Mouse (Mus musculus) hindbrain, embryonic 11.5 days (tissue): ENCODE results near the gene Vamp4. TPM values are rescaled to one million over a fixed set of nuclear protein-coding genes. Genes with fewer than 3 reads are reported as not detected.
A peak's percentile ranks its signal among the peaks of the same experiment; 100 is the strongest.

Source experiments
- ATAC-seq: fragments of 200-750 bp; cut with Nextera tagmentation; 2 replicates; pipeline ENCODE4 v1.8.0; 2017; ENCODE audit warnings: mild to moderate bottlenecking, moderate TSS enrichment, moderate library complexity; ENCODE audit not compliant: low FRiP score
- DNase-seq: peaks from one replicate; pipeline ENCODE4 v3.0.0-alpha.2; 2015; ENCODE audit warnings: low spot score
- H3K27ac ChIP-seq: fragments of 300-500 bp; sonication (generic); 2 replicates; pipeline ENCODE4 v1.5.1; 2014; ENCODE audit warnings: mild to moderate bottlenecking, low read depth, low read length
- H3K27me3 ChIP-seq: fragments of 300-500 bp; sonication (generic); 2 replicates; pipeline ENCODE4 v1.6.1; 2014; ENCODE audit warnings: mild to moderate bottlenecking, low read length, moderate library complexity, mixed read lengths; ENCODE audit not compliant: control insufficient read depth, insufficient read depth
- H3K36me3 ChIP-seq: fragments of 300-500 bp; sonication (generic); 2 replicates; pipeline ENCODE4 v1.6.1; 2014; ENCODE audit warnings: mild to moderate bottlenecking, low read length, moderate library complexity, mixed read lengths; ENCODE audit not compliant: control insufficient read depth, insufficient read depth
- H3K4me1 ChIP-seq: fragments of 300-500 bp; sonication (generic); replicated peaks from 2 replicates; pipeline ENCODE4 v1.6.1; 2014; ENCODE audit warnings: low read length, mixed read lengths; ENCODE audit not compliant: control insufficient read depth, insufficient read depth
- H3K4me2 ChIP-seq: fragments of 300-500 bp; sonication (generic); replicated peaks from 2 replicates; pipeline ENCODE4 v1.6.1; 2014; ENCODE audit warnings: mild to moderate bottlenecking, low read depth, low read length
- H3K4me3 ChIP-seq: fragments of 300-500 bp; sonication (generic); 2 replicates; pipeline ENCODE4 v1.5.1; 2014; ENCODE audit warnings: low read depth, low read length
- H3K9ac ChIP-seq: fragments of 300-500 bp; sonication (generic); 2 replicates; pipeline ENCODE4 v1.6.1; 2014; ENCODE audit warnings: low read depth, low read length
- H3K9me3 ChIP-seq: fragments of 300-500 bp; sonication (generic); 2 replicates; pipeline ENCODE4 v1.6.1; 2016; ENCODE audit warnings: low read length; ENCODE audit not compliant: control insufficient read depth
- WGBS: fragments of 180-500 bp; shearing (Covaris S2); extraction: QIAGEN DNeasy Blood & Tissue Kit; methylation state at CpG from one replicate; pipeline ENCODE4 v1.1.7; 2014; 5-methylcytosine and 5-hydroxymethylcytosine counted together
- polyA plus RNA-seq: library from polyadenylated mRNA; unstranded; fragments of >200 nt; fragmentation: Nextera tagmentation; extraction: Ambion mirVana; gene quantifications from 2 replicates; pipeline ENCODE4 v1.2.1, GENCODE M21; 2014

Gene Vamp4
- polyA plus RNA-seq, 1 experiment from 2014 or later = 71.8 TPM

- peak; percentile 99 for ATAC-seq
- no peaks in the 10 kb centered on the region for H3K27me3 ChIP-seq
- under 1% methylated on average over 52 of the region's 52 CpGs for WGBS
- peak within 1 kb of the TSS; percentile 44 for H3K4me3 ChIP-seq
- peaks cover 4% of the 10 kb centered on the region; the same call in 1 of the 2 replicates for H3K4me1 ChIP-seq
- peak within 1 kb of the TSS; percentile 54 for H3K9ac ChIP-seq
- DNase-seq = peak; percentile 99
- H3K4me2 ChIP-seq = peak within 1 kb of the TSS; percentile 71
- 0 out of 2 replicates have a peak, but pooled peaks cover 2% of the 10 kb centered on the region for H3K36me3 ChIP-seq
- H3K9me3 ChIP-seq = no peaks in the 10 kb centered on the region
- H3K27ac ChIP-seq = peak within 1 kb of the TSS; percentile 67; the same call in 1 of the 2 replicates
Observed at GRCm38 (mm10) chr1:162548016-162548916, 22.0 kb upstream of the Vamp4 start, which contains the start of gene Mettl13. TSS of gene Mettl13 (minus strand) at chr1:162548551.

DNA sequence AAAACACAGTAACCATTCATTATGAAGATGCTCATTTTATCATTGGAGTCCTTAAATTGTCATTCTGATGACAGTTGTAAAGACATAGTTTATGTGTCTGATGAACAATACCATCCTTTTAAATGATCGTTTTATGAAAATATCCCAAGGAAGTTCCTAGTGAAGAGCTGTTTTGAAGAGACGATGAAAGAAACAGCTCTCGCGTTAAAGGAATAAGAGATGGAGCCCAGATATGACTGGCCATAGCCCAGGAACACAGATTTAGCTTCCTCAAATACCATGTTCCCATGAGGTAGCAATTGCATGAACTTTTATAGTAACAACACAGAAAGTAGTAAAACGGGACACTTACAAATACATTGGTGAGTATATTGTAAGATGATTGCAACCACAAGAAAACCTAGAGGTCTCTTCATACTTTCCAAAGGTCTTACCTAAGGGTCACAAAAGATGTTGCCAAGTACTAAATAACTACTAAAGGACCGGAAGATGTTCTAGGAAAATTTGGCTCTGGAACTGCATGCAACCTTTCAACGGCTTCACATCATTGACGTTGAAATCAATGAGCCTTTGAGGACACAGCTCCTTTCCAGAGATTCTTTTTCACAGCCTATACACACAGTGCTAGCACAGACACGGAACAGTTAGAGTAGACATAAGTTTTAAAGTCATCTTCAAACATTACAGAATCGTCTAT lies 21.2 kb upstream of the Vamp4 start:
- Histone ChIP-seq H3K9ac (peak overlapping the region; percentile 52; the same call in 1 of the 2 replicates), H3K4me2 (peak overlapping the region; percentile 71), H3K9me3 (no peaks in the 10 kb centered on the region), H3K36me3 (0 out of 2 replicates have a peak, but pooled peaks cover 1% of the 10 kb centered on the region), H3K4me1 (peaks cover 4% of the 10 kb centered on the region; the same call in 1 of the 2 replicates), H3K27ac (peak overlapping the region; percentile 67; the same call in 1 of the 2 replicates), H3K27me3 (no peaks in the 10 kb centered on the region), H3K4me3 (peak overlapping the region; percentile 44)
- ATAC-seq (peak; percentile 6; the same call in 1 of the 2 replicates), DNase-seq (no peak)
- 75% methylated on average over 10 of the region's 10 CpGs for WGBS

DNA sequence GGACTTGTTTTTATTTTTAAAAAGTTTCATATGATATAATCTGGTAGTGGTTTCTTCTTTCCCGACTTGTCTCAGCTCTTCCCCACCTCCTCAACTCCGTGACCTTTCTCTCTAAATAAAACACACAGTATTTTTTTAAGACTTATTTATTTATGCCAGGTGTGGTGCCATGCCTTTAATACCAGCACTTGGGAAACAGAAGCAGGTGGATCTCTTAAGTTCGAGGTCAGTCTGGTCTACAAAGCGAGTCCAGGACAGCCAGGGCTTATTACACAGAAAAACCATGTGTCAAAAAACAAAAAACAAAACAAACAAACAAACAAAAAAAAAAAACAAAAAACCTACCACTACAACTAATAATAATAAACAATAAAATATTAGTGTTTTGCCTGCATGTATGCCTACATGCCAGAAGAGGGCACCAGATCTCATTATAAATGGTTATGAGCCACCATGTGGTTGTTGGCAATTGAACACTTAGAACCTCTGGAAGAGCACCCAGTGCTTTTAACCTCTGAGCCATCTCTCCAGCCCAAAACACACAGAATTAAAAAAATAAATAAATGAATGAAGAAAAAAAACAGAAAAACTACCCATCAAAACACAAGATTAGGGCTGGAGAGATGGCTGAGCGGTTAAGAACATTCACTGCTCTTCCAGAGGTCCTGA lies 20.6 kb upstream of the Vamp4 start:
- Histone ChIP-seq H3K36me3 (no peaks in the 10 kb centered on the region), H3K4me1 (peaks cover 4% of the 10 kb centered on the region; the same call in 1 of the 2 replicates), H3K9me3 (no peaks in the 10 kb centered on the region), H3K27ac (no peak overlapping the region), H3K4me2 (no peak overlapping the region), H3K9ac (no peak overlapping the region), H3K27me3 (no peaks in the 10 kb centered on the region), H3K4me3 (no peak overlapping the region)
- WGBS = 75% methylated on average over 5 of the region's 5 CpGs
- DNase-seq (peak; percentile 39), ATAC-seq (no peak)

GRCm38 (mm10) chr1:162552956-162553355 lies 17.4 kb upstream of the Vamp4 start:
- ATAC-seq = no peak
- H3K36me3 ChIP-seq = no peaks in the 10 kb centered on the region
- H3K4me3 ChIP-seq = no peak overlapping the region
- no peak overlapping the region for H3K9ac ChIP-seq
- H3K27ac ChIP-seq = no peak overlapping the region
- H3K27me3 ChIP-seq = no peaks in the 10 kb centered on the region
- 91% methylated on average over 9 of the region's 9 CpGs for WGBS
- no peaks in the 10 kb centered on the region for H3K9me3 ChIP-seq
- no peaks in the 10 kb centered on the region for H3K4me1 ChIP-seq
- H3K4me2 ChIP-seq = no peak overlapping the region
- no peak for DNase-seq

GRCm38 (mm10) chr1:162554193-162554592 lies 16.1 kb upstream of the Vamp4 start:
- Histone ChIP-seq H3K4me1 (no peaks in the 10 kb centered on the region), H3K27me3 (no peaks in the 10 kb centered on the region), H3K4me2 (no peak overlapping the region), H3K4me3 (no peak overlapping the region), H3K9me3 (no peaks in the 10 kb centered on the region), H3K9ac (no peak overlapping the region), H3K27ac (no peak overlapping the region), H3K36me3 (no peaks in the 10 kb centered on the region)
- DNase-seq (no peak), ATAC-seq (no peak)
- 89% methylated on average over 3 of the region's 3 CpGs for WGBS

GRCm38 (mm10) chr1:162563236-162563635 lies 7.1 kb upstream of the Vamp4 start:
- no peak overlapping the region for H3K4me2 ChIP-seq
- no peak for ATAC-seq
- WGBS = 95% methylated on average over 1 of the region's 1 CpGs
- H3K9ac ChIP-seq = no peak overlapping the region
- no peak overlapping the region for H3K27ac ChIP-seq
- H3K36me3 ChIP-seq = no peaks in the 10 kb centered on the region
- no peaks in the 10 kb centered on the region for H3K27me3 ChIP-seq
- H3K4me3 ChIP-seq = no peak overlapping the region
- no peaks in the 10 kb centered on the region for H3K4me1 ChIP-seq
- DNase-seq = no peak
- no peaks in the 10 kb centered on the region for H3K9me3 ChIP-seq

DNA sequence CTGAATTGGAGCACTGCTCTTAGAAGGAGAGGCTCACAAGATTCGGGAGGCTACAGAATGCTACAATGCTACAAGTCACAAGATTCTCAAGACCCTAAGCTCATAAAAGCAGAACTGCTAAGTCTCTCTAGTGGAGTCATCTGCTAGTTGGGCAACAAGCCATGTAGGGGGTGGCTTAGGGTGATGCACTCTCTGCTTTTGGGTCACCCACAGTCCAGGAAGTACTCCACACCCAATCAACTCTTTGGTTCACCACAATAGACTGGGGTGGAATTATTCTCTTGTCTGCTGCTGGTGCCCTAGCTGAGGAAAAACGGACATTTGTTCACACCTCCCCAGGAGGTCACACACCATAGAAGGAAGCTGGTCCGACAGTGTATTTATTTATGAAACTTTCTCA lies 5.3 kb upstream of the Vamp4 start:
- no peak overlapping the region for H3K9ac ChIP-seq
- ATAC-seq (no peak), DNase-seq (no peak)
- WGBS = 51% methylated on average over 3 of the region's 3 CpGs
- no peaks in the 10 kb centered on the region for H3K27me3 ChIP-seq
- H3K9me3 ChIP-seq = no peaks in the 10 kb centered on the region
- H3K27ac ChIP-seq = no peak overlapping the region
- no peaks in the 10 kb centered on the region for H3K4me1 ChIP-seq
- no peaks in the 10 kb centered on the region for H3K36me3 ChIP-seq
- no peak overlapping the region for H3K4me2 ChIP-seq
- H3K4me3 ChIP-seq = no peak overlapping the region

DNA sequence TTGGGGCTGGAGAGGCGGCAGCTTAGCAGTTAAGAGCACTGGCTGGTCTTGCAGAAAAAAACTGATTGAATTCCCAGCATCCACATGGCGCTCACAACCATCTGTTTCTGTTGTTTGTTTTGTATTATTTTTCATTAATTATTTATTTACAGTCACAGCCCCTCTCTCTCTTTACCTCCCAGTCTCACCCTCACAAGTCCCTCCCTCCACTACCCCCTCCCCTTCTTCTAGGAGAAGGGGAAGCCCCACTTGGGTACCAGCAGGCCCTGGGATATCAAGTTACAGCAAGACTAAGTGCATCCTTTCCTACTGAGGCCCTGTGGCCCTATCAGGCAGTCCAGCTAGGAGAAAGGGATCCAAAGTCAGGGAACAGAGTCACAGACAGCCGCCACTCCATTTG lies 3.0 kb upstream of the Vamp4 start:
- Histone ChIP-seq H3K9me3 (no peaks in the 10 kb centered on the region), H3K4me2 (no peak overlapping the region), H3K27ac (no peak overlapping the region), H3K4me1 (no peaks in the 10 kb centered on the region), H3K27me3 (no peaks in the 10 kb centered on the region), H3K4me3 (no peak overlapping the region), H3K9ac (no peak overlapping the region), H3K36me3 (no peaks in the 10 kb centered on the region)
- DNase-seq = no peak
- 27% methylated on average over 3 of the region's 3 CpGs for WGBS
- ATAC-seq = no peak
